Mouse (Mus musculus) megakaryocyte, embryonic 14.5 days (primary cell): Measurements from ENCODE around the gene Wap.

ENCODE experiments used
- FLI1 ChIP-seq: IDR thresholded peaks from 2 replicates; pipeline ENCODE4 v1.6.1; 2012; ENCODE audit warnings: low read length, inconsistent platforms, mixed read lengths
- GATA1 ChIP-seq: IDR thresholded peaks from 3 replicates; pipeline ENCODE4 v1.6.1; 2012; ENCODE audit warnings: mixed read lengths, low read length, inconsistent platforms, borderline replicate concordance

DNA sequence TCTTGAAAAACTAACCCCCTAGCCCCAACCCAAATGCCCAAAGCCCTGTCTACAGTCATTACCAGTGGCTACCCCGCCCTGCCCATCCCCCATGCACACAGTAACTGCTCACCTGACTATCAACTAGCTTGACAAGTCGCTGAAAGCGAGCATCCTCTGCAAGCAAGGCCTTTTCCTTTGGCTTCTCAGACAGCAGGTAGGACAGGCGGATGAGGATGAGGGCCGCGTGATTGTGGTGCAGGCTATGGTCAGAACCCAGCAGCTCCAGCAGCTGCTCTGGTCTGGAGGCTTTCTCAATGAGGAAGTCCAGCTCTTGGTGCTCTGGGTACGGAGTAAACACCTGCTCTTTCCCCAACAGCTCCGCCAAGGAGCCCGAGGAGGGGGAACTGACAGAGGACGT lies 14.7 kb downstream of the Wap start:
- TF ChIP-seq GATA1 (no peak), FLI1 (no peak)
